Mouse (Mus musculus) hindlimb bud, embryonic 11.5 days (tissue): Measurements from ENCODE around the gene Ormdl3.

Experiments
- DNase-seq: peaks from one replicate; pipeline ENCODE4 v3.0.0-alpha.2; 2012; ENCODE audit warnings: low read depth, low spot score; ENCODE audit errors: extremely low spot score

The Ormdl3 gene

DNA sequence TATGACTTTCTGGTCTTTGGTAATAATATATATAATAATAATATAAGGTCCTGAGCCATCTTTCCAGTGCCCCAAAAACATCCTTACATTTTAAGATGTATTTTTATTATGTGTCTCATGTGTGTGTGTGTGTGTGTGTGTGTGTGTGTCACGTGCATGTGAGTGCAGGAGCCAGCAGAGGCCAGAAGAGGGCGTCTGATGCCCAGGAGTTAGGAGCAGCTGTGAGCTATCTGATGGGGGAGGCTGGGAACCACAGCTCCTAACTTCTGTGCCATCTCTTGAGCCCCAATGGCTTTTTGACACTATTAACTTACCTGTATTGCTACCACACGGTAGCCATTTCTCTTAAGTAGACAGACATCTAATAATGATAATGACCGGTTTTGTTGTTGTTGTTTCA, 33.2 kb downstream of the Ormdl3 start:
- no peak for DNase-seq

DNA sequence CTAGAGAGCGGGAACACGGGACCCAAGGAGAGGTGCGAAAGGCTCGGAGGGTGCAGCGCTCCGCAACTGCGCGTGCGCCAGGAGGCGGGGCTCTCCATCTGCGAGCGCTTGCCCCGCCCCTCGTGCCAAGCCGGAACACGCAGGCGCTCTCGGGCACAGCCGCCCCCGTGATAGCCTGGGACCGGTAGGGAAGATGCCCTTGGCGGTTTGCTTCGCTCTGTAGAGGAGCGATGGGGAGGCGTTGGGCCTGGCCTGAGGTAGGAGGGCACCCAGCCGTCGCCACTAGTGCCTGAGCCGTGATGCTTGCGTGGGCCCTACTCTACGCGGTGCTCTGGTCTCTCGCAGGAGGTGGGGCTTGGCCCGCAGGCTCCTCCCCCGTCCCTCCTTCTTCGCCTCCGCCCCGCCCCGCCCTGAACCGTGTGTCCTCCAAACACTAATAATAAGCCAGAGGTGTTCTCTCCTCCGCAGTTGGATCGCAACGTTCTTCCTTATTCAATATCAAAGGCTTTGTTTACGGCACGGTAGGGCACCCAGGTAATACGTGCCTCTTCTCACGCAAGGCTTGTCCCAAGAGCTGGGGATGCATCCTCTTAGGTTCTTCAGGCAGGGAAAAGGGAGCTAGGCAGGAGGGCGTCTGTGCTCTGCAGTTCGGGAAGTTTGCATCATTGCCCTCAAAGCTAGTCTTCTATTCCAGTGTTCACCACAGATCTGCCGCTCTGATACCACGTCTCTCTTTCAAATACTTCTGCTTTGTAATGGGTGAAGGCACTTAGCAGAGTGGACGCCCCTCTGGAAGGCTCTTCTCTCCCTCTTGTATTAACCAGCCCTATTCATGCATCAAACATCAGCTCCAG, 36.0 kb downstream of the Ormdl3 start, which contains the start of gene Zpbp2:
Zpbp2 (plus strand) TSS at position 123 of the 854 bp plus-strand sequence.
- DNase-seq: no peak

DNA sequence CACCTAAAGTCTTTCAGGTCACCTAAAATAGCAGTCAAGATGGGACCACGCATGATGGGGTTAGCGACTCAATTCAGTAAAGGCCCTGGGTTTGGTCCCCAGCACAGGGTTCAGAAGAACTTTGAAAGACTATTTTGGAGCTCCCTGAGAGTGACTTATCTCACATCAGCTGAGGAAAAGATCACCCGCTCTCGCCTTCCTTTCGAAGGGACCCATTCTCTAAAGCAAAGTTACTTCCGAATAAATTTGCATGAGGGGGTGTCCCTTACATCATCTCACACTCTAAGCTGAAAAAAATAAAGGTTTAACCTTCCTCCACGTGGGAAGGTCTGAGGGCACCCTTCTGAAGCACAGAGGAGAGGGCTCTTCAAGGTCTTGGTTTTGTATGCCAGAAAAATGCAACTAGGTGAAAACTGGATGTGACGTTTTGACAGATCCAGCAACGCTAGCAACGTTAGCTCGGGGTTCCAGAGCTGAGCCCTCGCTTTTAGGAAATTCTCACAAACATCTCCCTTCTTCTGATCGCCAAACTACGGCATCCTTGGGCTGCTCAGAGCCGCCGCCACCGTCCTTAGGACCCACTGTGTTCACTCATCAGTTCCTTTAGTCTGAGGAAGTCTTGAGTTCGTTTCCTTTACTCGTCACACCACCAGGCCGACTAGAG, 36.7 kb downstream of the Ormdl3 start:
- no peak for DNase-seq

DNA sequence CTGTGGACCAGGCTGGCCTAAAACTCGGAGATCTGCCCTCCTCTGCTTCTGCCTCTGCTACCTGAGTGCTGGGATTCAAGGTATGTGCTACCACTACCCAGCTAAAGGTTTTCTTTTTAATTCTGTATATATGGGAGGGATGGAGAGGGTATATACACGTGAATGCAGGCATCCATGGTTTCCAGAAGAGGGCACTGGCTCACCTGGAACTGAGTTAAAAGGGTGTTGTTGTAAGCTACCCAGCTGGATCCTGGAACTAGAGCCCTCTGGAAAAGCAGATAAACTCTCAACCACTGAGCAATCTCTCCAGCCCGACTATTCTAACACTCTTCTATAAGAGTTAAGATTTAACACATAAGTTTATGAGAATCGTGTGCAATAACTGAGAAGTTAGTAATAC, 37.8 kb downstream of the Ormdl3 start:
- no peak for DNase-seq

DNA sequence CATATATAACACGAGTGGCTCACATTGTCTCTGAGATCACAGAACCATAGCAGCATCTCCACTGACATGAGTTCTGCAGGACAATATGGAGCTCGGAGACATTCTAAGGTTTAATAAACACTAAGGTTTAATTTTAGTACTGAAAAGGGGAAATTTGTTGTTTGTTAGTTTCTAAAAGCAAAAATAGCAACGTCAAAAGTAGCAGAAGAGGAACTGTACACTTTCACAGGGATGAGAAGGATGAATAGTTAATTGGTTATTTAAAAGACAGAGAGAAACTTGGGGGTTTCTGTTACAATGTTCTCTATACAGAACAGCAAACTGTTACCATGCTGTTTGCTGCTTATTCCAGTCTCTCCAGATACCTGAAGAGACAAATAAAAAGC, 39.9 kb downstream of the Ormdl3 start:
- no peak for DNase-seq

DNA sequence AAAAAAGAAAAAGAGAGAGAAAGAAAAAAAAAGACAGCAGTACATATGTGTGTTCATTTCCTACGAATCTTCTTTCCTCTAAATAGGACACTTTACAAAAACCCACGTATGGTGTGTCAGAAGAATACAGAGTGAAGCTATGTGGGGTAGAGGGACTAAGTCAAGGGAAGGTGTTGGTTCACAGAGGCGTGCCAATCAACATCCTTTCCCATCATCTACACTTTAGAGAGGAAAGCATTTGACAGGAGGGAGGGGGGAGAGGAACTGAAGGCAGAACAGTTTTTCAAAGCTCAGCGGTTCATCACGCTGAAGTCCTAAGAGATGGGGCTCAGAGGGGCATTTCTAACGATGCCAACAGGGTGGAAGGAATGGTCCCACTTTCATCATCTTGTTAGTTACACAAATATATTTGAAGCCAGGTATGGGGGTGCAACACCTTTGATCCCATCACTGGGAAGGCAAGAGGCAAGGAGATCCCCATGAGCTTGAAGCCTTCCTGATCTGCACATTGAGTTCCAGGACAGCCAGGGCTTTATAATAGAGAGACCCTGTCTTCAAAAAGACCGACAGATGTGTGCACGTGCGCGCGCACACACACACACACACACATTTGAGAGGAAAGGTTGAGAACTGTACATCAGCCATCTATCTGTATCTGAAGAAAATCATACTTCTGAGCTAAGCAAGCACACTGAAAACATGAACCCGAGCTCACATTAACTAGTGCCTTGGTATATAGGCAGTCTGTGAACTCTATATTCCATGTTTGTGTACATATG, 40.5 kb downstream of the Ormdl3 start:
- no peak for DNase-seq

DNA sequence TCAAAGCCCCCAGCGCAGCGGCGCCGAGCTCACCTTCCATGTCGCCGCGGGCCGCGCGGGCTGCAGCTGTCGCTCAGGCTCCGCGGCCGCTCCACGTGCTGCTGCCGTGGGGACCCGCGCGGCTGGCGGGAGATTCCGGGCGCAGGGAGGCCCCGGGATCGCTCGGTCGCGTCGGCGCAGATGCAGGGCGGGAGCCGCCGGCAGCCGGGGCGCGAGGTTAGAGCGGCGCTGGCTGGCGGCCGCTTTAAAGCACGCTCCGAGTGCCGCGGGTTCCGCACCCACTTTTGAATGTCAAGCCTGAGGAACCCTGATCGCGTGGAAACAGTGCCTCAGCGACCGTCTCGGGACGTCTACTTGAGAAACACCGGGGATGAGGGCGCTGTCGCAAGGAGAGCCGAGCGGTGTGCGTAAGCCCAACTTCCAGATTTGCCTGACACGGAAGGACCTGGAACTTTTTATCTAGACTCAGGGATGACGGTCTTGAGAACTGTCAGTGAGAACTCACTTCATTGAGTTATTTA, 41.4 kb downstream of the Ormdl3 start, which contains the start of gene Ikzf3:
Ikzf3 (minus strand) TSS at position 321 of the 521 bp plus-strand sequence.
- no peak for DNase-seq

DNA sequence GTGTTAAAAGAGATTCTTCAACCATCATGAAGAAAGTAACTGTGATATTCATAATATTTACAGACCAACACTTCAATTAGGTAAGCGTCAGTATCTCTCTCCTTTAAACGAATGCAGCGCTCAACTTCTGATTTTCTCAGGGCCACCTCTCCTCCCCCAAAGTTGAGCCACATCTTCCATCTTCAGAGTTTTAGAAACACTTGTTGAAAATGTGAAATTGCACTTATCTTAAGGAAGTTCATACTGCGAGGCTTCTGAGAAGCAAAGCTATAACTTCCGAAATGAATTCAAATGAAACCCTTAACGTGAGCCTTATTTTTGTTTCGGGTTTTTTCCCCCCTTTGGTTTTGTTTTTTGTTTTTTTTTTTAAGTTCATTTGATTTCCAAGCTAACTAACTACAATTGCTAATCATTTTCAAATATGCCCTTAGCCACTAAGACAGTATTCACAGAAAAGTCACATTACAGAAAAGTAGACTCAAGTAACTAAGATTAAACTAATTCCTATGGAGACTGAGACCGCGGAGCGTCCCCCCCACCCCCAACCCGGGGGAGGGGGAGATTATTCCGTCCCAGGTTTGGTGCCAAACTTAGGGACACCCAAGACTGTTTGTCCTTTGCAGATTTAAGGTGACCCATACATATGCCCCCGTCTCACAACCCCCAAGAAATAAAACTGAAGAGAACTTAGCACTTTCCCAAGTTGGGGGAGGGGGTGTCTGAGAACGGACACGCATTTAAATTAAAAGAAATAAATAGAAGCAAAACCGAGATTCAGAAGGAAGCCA, 42.1 kb downstream of the Ormdl3 start:
- DNase-seq: no peak

DNA sequence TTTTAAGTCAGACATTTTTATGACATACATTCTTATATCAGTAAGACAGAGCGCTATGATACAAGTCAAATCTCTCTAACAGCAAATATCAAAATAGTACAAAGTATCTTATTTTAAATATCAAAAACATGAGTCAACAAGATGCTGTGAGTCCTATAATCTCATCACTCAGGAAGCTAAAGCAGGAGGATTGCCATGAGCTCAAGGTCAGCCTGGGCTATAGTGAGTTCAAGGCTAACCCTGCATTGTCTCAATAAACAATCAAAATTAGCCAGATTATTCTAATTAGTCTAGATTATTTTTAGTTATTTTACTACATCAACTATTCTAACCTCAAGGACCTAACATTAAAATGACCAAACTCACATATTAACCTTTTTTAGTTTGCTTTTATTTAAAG, 43.8 kb downstream of the Ormdl3 start:
- no peak for DNase-seq

DNA sequence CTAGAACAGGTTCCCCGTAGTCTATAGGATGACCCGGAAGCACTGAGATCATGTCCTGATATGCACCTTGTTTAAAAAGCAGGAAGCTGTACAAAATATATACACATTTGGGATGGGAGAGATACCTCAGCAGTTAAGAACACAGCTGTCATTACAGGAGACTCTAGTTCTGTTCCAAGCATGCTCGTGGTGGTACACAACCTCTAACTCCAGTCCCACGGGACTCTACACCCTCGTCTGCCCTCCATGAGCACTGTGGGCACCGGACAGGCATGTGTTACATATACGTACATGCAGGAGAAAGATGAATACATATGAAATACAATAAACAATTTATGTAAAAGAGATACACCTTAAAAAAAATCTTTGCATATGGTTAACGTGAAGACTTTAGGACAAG, 44.6 kb downstream of the Ormdl3 start:
- DNase-seq: no peak

DNA sequence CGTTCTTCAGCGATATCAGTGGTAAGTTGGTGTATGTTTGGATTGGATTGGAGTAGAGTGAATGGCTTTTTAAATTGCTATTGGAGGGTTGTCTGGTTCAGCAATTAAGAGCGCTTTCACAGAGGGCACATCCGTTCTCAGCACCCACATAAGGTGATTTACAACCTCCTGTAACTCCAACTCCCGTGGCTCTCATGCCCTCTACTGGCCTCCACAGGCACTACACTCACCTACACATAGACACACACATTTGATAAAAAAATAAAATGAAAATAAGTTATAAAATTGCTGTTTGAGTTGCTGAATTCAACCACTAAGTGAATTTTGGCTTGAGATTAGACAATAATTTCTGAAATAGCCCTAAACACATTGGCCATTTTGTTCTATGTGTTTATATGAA, 46.8 kb downstream of the Ormdl3 start:
- no peak for DNase-seq

DNA sequence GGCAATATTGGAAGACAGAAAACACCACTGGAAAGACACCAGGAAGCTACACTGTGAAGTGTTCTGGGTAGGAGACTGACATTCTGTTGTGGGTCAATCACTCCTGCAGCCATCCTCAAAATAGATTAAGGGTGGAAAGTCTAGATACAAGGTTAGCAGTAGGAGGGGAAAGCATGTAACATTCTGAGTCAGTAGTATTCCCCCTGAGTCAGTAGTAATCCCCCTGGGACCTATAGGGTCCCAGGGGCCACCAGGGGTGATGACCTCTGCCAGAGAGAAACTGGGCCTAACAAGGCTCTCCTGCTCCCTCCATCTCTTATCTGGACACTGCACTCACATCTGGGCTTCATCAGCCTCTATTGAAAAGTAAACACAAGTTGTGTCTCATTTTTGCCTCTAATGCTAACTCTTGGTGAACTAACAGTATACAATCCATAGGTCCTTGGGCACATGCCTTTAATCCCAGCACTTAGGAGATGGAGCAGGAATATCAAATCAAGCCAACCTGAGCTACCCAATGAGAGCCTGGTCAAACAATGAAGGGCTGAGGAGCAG, 49.6 kb downstream of the Ormdl3 start:
- no peak for DNase-seq
